Mouse (Mus musculus) layer of hippocampus, postnatal 36 days (tissue): ENCODE measurements at regions not wholly inside any gene's neighbourhood (a gene's known extent, or its start where the extent isn't known, plus 50 kb on each side); places are given as distances from the start of the nearest gene placed in this dataset.

Source experiments
- DNase-seq, 2 experiments: peaks; one replicate each; pipeline ENCODE4 v3.0.0; 2022

- no peak for DNase-seq
These were observed 156.3 kb upstream of the Zfp618 start for GRCm38 (mm10) chr4:62809048-62809447.

GRCm38 (mm10) chr4:62819889-62820288 is 145.5 kb upstream of the Zfp618 start:
- no peak for DNase-seq

- no peak for DNase-seq
These were observed 144.1 kb upstream of the Zfp618 start for GRCm38 (mm10) chr4:62821288-62821687.

- DNase-seq, result peak; percentile 35 to 41
These were observed 142.8 kb upstream of the Zfp618 start for GRCm38 (mm10) chr4:62822568-62822967.

GRCm38 (mm10) chr4:62823082-62823481 is 142.3 kb upstream of the Zfp618 start:
- no peak for DNase-seq

GRCm38 (mm10) chr4:62823555-62824250 is 141.7 kb upstream of the Zfp618 start:
- DNase-seq, result peak; percentile 26

- DNase-seq, result no peak
These were observed 140.8 kb upstream of the Zfp618 start for GRCm38 (mm10) chr4:62824581-62824980.

- DNase-seq, result no peak
These were observed 140.1 kb upstream of the Zfp618 start for GRCm38 (mm10) chr4:62825256-62825655.

GRCm38 (mm10) chr4:62828963-62829362 is 136.4 kb upstream of the Zfp618 start:
- no peak for DNase-seq

GRCm38 (mm10) chr4:62833944-62834343 is 131.4 kb upstream of the Zfp618 start:
- DNase-seq, result peak in 1 of 2 experiments; percentile 12

GRCm38 (mm10) chr4:62836875-62837274 is 128.5 kb upstream of the Zfp618 start:
- no peak for DNase-seq

- no peak for DNase-seq
These were observed 114.8 kb upstream of the Zfp618 start for GRCm38 (mm10) chr4:62850526-62850925.

GRCm38 (mm10) chr4:62853335-62853734 is 112.0 kb upstream of the Zfp618 start:
- DNase-seq, result no peak

- DNase-seq, result no peak
These were observed 109.0 kb upstream of the Zfp618 start for GRCm38 (mm10) chr4:62856406-62856805.

GRCm38 (mm10) chr4:62862756-62863155 is 102.6 kb upstream of the Zfp618 start:
- DNase-seq, result no peak

GRCm38 (mm10) chr4:62870391-62870983 is 94.9 kb upstream of the Zfp618 start:
- peak; percentile 11 to 34 for DNase-seq

GRCm38 (mm10) chr4:62872562-62872961 is 92.8 kb upstream of the Zfp618 start:
- DNase-seq, result no peak

- DNase-seq, result no peak
These were observed 91.4 kb upstream of the Zfp618 start for GRCm38 (mm10) chr4:62873986-62874385.

- no peak for DNase-seq
These were observed 87.3 kb upstream of the Zfp618 start for GRCm38 (mm10) chr4:62878063-62878462.

- peak; percentile 19 to 21 for DNase-seq
These were observed 86.4 kb upstream of the Zfp618 start for GRCm38 (mm10) chr4:62878927-62879326.

GRCm38 (mm10) chr4:62881824-62882223 is 83.5 kb upstream of the Zfp618 start:
- DNase-seq, result no peak

GRCm38 (mm10) chr4:62882276-62882675 is 83.1 kb upstream of the Zfp618 start:
- no peak for DNase-seq

- no peak for DNase-seq
These were observed 76.6 kb upstream of the Zfp618 start for GRCm38 (mm10) chr4:62888736-62889135.

- peak in 1 of 2 experiments; percentile 17 for DNase-seq
These were observed 75.7 kb upstream of the Zfp618 start for GRCm38 (mm10) chr4:62889708-62890107.
